Mouse (Mus musculus): ENCODE results near the gene Adgre5. TPM values are rescaled to one million over a fixed set of nuclear protein-coding genes. Genes with fewer than 3 reads are reported as not detected.

Gene Adgre5
- polyA plus RNA-seq, 1 experiment from 2014 or later = 11.5 TPM

- Histone ChIP-seq H3K9me3 (no peaks in the 10 kb centered on the region), H3K27me3 (replicated peaks; ENCODE audit: low read depth, poor library complexity, severe bottlenecking) (0 out of 2 replicates have a peak, but pooled peaks cover 4% of the 10 kb centered on the region), H3K36me3 (replicated peaks) (peaks cover 38% of the 10 kb centered on the region), H3K4me3 (no peak overlapping the region), H3K27ac (replicated peaks) (no peak overlapping the region), H3K4me1 (peaks cover 51% of the 10 kb centered on the region)
- DNase-seq (ENCODE audit: low spot score) = no peak
- WGBS = 88% methylated on average over 11 of the region's 11 CpGs
Observed at GRCm38 (mm10) chr8:83694369-83695160, 46.6 kb downstream of the Adgre5 start.

GRCm38 (mm10) chr8:83693609-83694236 is 47.4 kb downstream of the Adgre5 start:
- Histone ChIP-seq H3K36me3 (replicated peaks) (peaks cover 42% of the 10 kb centered on the region), H3K9me3 (no peaks in the 10 kb centered on the region), H3K27me3 (replicated peaks; ENCODE audit: low read depth, poor library complexity, severe bottlenecking) (0 out of 2 replicates have a peak, but pooled peaks cover 4% of the 10 kb centered on the region), H3K4me1 (peaks cover 44% of the 10 kb centered on the region), H3K27ac (replicated peaks) (no peak overlapping the region), H3K4me3 (no peak overlapping the region)
- WGBS = 82% methylated on average over 10 of the region's 10 CpGs
- no peak for DNase-seq (ENCODE audit: low spot score)

- Histone ChIP-seq H3K36me3 (replicated peaks) (peaks cover 73% of the 10 kb centered on the region), H3K4me3 (no peak overlapping the region), H3K4me1 (peaks cover 17% of the 10 kb centered on the region; the same call in 1 of the 2 replicates), H3K27ac (replicated peaks) (no peak overlapping the region), H3K27me3 (replicated peaks; ENCODE audit: low read depth, poor library complexity, severe bottlenecking) (no peaks in the 10 kb centered on the region), H3K9me3 (no peaks in the 10 kb centered on the region)
- DNase-seq (ENCODE audit: low spot score) = no peak
- WGBS = 89% methylated on average over 6 of the region's 6 CpGs
Observed at GRCm38 (mm10) chr8:83689264-83689663, 51.9 kb downstream of the Adgre5 start.

- H3K27me3 ChIP-seq (replicated peaks; ENCODE audit: low read depth, poor library complexity, severe bottlenecking) = no peaks in the 10 kb centered on the region
- H3K36me3 ChIP-seq (replicated peaks) = peaks cover 84% of the 10 kb centered on the region
- WGBS = 93% methylated on average over 9 of the region's 9 CpGs
- peaks cover 25% of the 10 kb centered on the region for H3K4me1 ChIP-seq
- no peaks in the 10 kb centered on the region for H3K9me3 ChIP-seq
- H3K27ac ChIP-seq (replicated peaks) = no peak overlapping the region
- DNase-seq (ENCODE audit: low spot score) = no peak
- H3K4me3 ChIP-seq = no peak overlapping the region
Observed at GRCm38 (mm10) chr8:83684517-83684916, 56.6 kb downstream of the Adgre5 start.

- 14% methylated on average over 6 of the region's 6 CpGs for WGBS
- Histone ChIP-seq H3K4me1 (peaks cover 28% of the 10 kb centered on the region), H3K4me3 (peak overlapping the region; percentile 34), H3K27me3 (replicated peaks; ENCODE audit: low read depth, poor library complexity, severe bottlenecking) (no peaks in the 10 kb centered on the region), H3K9me3 (no peaks in the 10 kb centered on the region), H3K27ac (replicated peaks) (peak overlapping the region; percentile 84), H3K36me3 (replicated peaks) (peaks cover 96% of the 10 kb centered on the region)
- DNase-seq (ENCODE audit: low spot score) = peak; percentile 74
Observed at GRCm38 (mm10) chr8:83681099-83681498, 60.0 kb downstream of the Adgre5 start.

GRCm38 (mm10) chr8:83680603-83681002 is 60.5 kb downstream of the Adgre5 start:
- H3K27ac ChIP-seq (replicated peaks) = peak overlapping the region; percentile 84
- no peaks in the 10 kb centered on the region for H3K9me3 ChIP-seq
- 69% methylated on average over 5 of the region's 5 CpGs for WGBS
- H3K36me3 ChIP-seq (replicated peaks) = peaks cover 95% of the 10 kb centered on the region
- peak overlapping the region; percentile 34; the same call in 1 of the 2 replicates for H3K4me3 ChIP-seq
- H3K4me1 ChIP-seq = peaks cover 28% of the 10 kb centered on the region
- no peaks in the 10 kb centered on the region for H3K27me3 ChIP-seq (replicated peaks; ENCODE audit: low read depth, poor library complexity, severe bottlenecking)
- no peak for DNase-seq (ENCODE audit: low spot score)

GRCm38 (mm10) chr8:83679866-83680265 is 61.3 kb downstream of the Adgre5 start:
- 92% methylated on average over 12 of the region's 12 CpGs for WGBS
- Histone ChIP-seq H3K27ac (replicated peaks) (no peak overlapping the region), H3K9me3 (no peaks in the 10 kb centered on the region), H3K4me3 (no peak overlapping the region), H3K27me3 (replicated peaks; ENCODE audit: low read depth, poor library complexity, severe bottlenecking) (no peaks in the 10 kb centered on the region), H3K36me3 (replicated peaks) (peaks cover 95% of the 10 kb centered on the region), H3K4me1 (peaks cover 28% of the 10 kb centered on the region)
- no peak for DNase-seq (ENCODE audit: low spot score)

- DNase-seq (ENCODE audit: low spot score) = no peak
- peaks cover 9% of the 10 kb centered on the region; the same call in 1 of the 2 replicates for H3K4me1 ChIP-seq
- H3K27me3 ChIP-seq (replicated peaks; ENCODE audit: low read depth, poor library complexity, severe bottlenecking) = 0 out of 2 replicates have a peak, but pooled peaks cover 1% of the 10 kb centered on the region
- no peaks in the 10 kb centered on the region for H3K9me3 ChIP-seq
- 83% methylated on average over 5 of the region's 5 CpGs for WGBS
- H3K4me3 ChIP-seq = no peak overlapping the region
- no peak overlapping the region for H3K27ac ChIP-seq (replicated peaks)
- peaks cover 97% of the 10 kb centered on the region for H3K36me3 ChIP-seq (replicated peaks)
Observed at GRCm38 (mm10) chr8:83674497-83674896, 66.6 kb downstream of the Adgre5 start.

Small RNA genes lying within 50 kb of the gene (microRNA-seq; reads per million reads assigned to microRNA genes)
- gene Mir1668 = not detected

Other genes with a start within 250 kb of the Adgre5 start
- not detected in 2 replicates for gene Olfr370, start 205.5 kb downstream of the Adgre5 start, polyA plus RNA-seq (2016; fragmentation: Nextera tagmentation; extraction: Ambion mirVana)
- 320 and 348 TPM in 2 replicates for gene Ndufb7, start 174.7 kb downstream of the Adgre5 start, polyA plus RNA-seq (2016; fragmentation: Nextera tagmentation; extraction: Ambion mirVana)
- 667 and 713 TPM in 2 replicates for gene Tecr, start 133.4 kb downstream of the Adgre5 start, polyA plus RNA-seq (2016; fragmentation: Nextera tagmentation; extraction: Ambion mirVana)
- gene Dnajb1, start 133.1 kb downstream of the Adgre5 start, polyA plus RNA-seq (2016; fragmentation: Nextera tagmentation; extraction: Ambion mirVana) = 78.3 and 84.7 TPM in 2 replicates
- 208 and 209 TPM in 2 replicates for gene Gipc1, start 88.6 kb downstream of the Adgre5 start, polyA plus RNA-seq (2016; fragmentation: Nextera tagmentation; extraction: Ambion mirVana)
- gene Ptger1, start 74.6 kb downstream of the Adgre5 start, polyA plus RNA-seq (2016; fragmentation: Nextera tagmentation; extraction: Ambion mirVana) = 0.36 and 0.41 TPM in 2 replicates
- 30.3 and 30.9 TPM in 2 replicates for gene Pkn1, start 42.1 kb downstream of the Adgre5 start, polyA plus RNA-seq (2016; fragmentation: Nextera tagmentation; extraction: Ambion mirVana)
- 286 and 311 TPM in 2 replicates for gene Ddx39, start 26.1 kb downstream of the Adgre5 start, polyA plus RNA-seq (2016; fragmentation: Nextera tagmentation; extraction: Ambion mirVana)
- 12.4 and 13.9 TPM in 2 replicates for gene Adgrl1, start 158.8 kb upstream of the Adgre5 start, polyA plus RNA-seq (2016; fragmentation: Nextera tagmentation; extraction: Ambion mirVana)
- 0.54 and 1.0 TPM in 2 replicates for gene Gm10644, start 213.9 kb upstream of the Adgre5 start, polyA plus RNA-seq (2016; fragmentation: Nextera tagmentation; extraction: Ambion mirVana)
- 95.4 and 105 TPM in 2 replicates for gene Asf1b, start 214.2 kb upstream of the Adgre5 start, polyA plus RNA-seq (2016; fragmentation: Nextera tagmentation; extraction: Ambion mirVana)
- 150 and 153 TPM in 2 replicates for gene Prkaca, start 231.7 kb upstream of the Adgre5 start, polyA plus RNA-seq (2016; fragmentation: Nextera tagmentation; extraction: Ambion mirVana)